Mouse (Mus musculus) heart, adult 8-10 months (tissue): Measurements from ENCODE around the gene Mrgprd. TPM values are rescaled to one million over a fixed set of nuclear protein-coding genes. Genes with fewer than 3 reads are reported as not detected.

Experiments used
- DNase-seq: peaks from one replicate; pipeline ENCODE4 v3.0.0; 2022; ENCODE audit warnings: low spot score
- total RNA-seq, 4 experiments: library from RNA; stranded (reverse); gene quantifications; 2 replicates each; pipeline ENCODE4 v1.2.4; 2022

Gene Mrgprd
- total RNA-seq, 4 experiments from 2014 or later = not detected

- peak; percentile 70 for DNase-seq
Observed at GRCm38 (mm10) chr7:145302488-145303285, 11.9 kb upstream of the Mrgprd start.

DNA sequence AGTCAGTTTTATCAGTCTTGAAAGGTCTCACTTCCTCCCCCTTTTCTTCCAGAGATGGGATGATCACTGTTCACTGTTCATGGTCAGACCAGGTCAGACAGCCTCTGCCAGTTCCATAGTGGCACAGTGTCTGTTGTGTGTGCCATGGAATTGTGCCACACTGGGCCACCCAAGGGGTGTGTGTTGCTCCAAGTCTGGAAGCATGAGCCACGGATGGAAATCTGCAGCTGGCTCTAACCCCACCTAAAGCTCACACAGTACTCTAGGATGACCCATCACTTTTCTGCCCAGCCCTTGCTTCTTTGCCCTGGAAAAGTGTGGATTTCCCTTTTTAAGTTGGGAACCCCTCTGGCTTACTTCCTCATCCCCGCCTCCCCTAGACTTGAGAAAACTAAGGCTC is 10.5 kb upstream of the Mrgprd start:
- DNase-seq = no peak

- no peak for DNase-seq
Observed at GRCm38 (mm10) chr7:145307636-145308035, 7.0 kb upstream of the Mrgprd start.

GRCm38 (mm10) chr7:145308061-145308675 is 6.5 kb upstream of the Mrgprd start:
- no peak for DNase-seq

DNA sequence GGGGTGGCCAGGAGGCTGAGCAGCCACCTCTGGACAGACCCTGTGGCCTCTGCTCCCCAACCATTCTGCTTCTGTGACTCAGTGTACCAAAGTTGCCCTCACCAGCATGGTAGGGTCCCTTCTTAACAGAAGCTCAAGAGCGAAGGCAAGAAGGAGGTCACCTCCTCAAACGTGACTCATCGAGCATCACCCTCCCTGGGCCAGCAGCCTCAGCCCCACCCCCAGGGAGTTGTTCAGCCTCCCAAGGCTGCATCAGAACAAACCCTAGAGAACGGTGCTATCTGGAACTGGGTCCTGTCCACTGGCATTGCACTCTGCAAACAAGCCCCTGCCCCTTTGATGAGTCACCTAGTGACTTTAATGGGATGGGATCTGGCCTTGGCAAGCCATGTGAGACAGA is 5.8 kb upstream of the Mrgprd start:
- DNase-seq = no peak

DNA sequence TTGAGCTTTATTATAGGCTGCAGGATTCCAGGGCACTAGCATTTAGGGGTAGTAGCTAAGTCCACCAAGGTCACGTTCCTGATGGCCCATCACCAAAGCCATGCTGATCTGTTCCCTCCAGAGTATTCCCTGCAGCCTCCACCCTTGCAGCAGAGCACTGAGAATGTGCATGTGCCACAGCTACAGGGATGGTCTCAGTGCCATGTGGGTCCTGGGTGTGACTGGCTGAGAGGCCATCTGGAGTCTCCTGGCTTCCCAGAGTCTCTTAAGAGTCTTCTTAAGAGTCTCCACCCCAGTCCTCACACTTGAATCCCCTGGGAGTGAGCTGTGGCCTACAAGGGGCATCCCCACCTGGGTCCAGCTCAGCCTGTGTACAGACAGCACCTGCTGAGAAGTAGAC is 4.8 kb upstream of the Mrgprd start:
- no peak for DNase-seq

- DNase-seq = no peak
Observed at GRCm38 (mm10) chr7:145310526-145310925, 4.1 kb upstream of the Mrgprd start.

GRCm38 (mm10) chr7:145312137-145312536 is 2.5 kb upstream of the Mrgprd start:
- DNase-seq = no peak

- DNase-seq = no peak
Observed at GRCm38 (mm10) chr7:145317522-145317921, 2.9 kb downstream of the Mrgprd start.

GRCm38 (mm10) chr7:145319481-145319880 is 4.8 kb downstream of the Mrgprd start:
- DNase-seq = no peak

- no peak for DNase-seq
Observed at GRCm38 (mm10) chr7:145323607-145324006, 9.0 kb downstream of the Mrgprd start.

DNA sequence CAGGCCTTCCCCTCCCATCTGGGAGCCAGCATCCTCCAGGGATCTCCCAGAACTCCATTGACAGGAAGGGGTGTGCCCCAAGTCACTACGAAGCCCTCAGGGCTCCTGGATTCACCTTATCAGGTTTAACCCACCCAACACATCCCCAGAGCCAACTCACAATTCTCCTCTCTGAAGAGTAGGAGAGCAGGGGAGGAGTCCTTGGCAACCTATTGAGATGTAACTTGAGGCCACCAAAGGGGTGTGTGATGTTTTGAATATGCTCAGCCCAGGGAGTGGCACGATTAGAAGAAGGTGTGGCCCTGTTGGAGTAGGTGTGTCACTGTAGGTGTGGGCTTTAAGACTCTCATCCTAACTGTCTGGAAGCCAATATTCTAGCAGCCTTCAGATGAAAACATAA is 11.1 kb downstream of the Mrgprd start:
- DNase-seq = no peak

DNA sequence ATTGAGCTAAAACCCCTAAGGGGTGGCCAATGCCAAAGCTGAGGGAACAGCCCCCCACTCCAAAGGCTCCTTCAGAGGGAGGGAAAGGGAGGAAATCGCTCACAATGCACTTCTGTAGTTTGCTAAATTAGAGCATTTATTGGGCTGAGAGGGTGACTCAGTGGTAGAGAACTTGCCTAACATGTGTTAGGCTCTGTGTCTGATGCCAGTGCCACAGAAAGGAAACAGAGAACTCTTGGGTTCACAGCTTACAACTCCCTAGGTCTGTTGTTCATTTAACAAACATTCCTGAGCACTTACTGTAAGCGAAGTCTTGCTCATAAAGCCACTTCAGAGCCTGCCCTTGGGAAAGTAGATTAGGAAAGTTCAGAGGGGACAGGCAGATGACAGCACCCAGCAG is 15.3 kb downstream of the Mrgprd start:
- DNase-seq = no peak

GRCm38 (mm10) chr7:145330641-145331040 is 16.0 kb downstream of the Mrgprd start:
- DNase-seq = no peak

DNA sequence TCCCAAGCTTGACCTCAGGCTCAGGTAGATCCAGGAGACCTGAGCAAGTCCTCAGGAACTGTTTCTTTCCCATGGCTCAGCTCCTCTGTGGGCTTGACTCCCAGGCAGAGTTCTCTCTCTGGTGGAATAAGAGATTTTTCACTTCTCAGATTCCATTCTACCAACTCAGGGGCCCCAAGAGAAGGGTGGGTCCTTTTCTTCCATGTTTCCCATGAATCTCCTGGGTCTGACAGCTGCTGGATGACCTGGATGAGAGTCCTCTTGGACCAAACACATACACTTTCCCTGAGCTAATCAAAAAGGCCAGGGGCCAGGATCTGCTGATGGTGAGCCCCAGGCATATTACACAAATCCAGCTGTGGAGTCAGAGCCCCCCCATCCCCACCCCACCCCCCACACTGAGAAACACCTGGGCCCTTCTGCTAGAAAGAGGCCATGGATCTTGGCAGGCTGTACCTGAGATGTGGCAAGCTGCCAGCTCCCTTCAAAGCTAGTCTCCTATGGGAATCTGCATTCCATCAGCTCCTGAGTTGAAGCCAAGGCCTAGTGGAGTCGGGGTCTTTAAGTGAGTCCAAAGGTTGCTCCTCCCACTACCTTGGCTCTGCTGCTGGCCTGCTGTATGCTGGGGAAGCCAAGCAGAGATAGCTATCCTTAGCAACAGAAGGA is 17.9 kb downstream of the Mrgprd start:
- DNase-seq = no peak

DNA sequence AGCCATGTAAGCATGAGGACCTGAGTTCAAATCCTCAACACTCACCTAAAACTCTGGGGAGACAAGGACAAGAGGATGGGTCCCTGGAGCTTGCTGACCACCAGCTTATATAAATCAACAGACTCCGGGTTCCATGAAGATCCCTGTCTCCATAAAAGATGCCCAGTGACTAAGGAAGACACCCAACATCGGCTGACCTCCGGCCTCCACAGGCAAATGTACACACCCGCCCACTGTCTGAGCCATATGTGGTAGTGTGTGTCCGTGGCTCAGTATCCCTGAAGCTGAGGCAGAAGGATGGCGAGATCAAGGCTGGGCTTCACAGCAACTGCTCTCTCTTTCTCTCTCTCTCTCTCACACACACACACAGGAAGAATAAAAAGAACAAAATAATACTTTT is 19.3 kb downstream of the Mrgprd start:
- DNase-seq = no peak

DNA sequence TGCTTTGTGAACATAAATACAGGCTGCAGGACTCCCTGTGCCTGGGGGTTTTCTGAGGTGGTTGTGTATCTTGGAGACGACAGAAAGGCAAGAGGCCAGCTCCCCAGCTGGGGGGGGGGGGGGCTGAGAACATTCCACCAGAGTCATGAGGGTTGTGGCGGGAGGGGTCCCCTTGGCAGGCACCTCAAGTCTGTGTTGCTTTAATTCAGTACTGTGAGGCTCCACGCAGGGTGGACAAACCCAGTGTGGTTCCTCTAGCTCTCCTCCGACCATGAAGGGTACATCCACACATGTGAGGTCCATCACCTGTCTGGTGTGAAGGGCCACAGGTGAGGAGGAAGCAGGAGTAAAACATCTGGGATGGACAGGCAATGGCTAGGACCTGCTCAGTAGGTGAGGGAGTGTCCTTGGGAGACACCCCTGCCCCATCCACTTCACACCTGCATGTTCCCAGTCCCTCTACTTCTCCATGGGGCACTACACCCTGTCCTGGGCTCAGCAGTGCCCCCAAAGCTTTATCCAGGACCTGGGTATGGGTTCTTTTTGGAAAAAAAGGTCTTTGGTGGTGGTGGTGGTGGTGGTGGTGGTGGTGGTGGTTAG is 19.9 kb downstream of the Mrgprd start:
- no peak for DNase-seq

- DNase-seq = no peak
Observed at GRCm38 (mm10) chr7:145335199-145335598, 20.6 kb downstream of the Mrgprd start.

- no peak for DNase-seq
Observed at GRCm38 (mm10) chr7:145335616-145336332, 21.1 kb downstream of the Mrgprd start.

GRCm38 (mm10) chr7:145337889-145338288 is 23.3 kb downstream of the Mrgprd start:
- DNase-seq = no peak

GRCm38 (mm10) chr7:145340248-145340904 is 25.7 kb downstream of the Mrgprd start:
- DNase-seq = no peak
